Mouse (Mus musculus) liver, postnatal 0 days (tissue): ENCODE results near the gene C1rl.
"Not testable (repeated sequence)": the region's sequence is repeated elsewhere in the genome, so short reads cannot be mapped to it uniquely, and the experiment has no call there.

Source experiments
- CTCF ChIP-seq: sonication (generic); IDR thresholded peaks from 2 replicates; pipeline ENCODE4 v1.5.1; 2016; ENCODE audit warnings: antibody characterized with exemption, low read depth
- EP300 ChIP-seq: IDR thresholded peaks from 2 replicates; pipeline ENCODE4 v1.6.1; 2016; ENCODE audit warnings: antibody characterized with exemption, low read depth, mild to moderate bottlenecking

DNA sequence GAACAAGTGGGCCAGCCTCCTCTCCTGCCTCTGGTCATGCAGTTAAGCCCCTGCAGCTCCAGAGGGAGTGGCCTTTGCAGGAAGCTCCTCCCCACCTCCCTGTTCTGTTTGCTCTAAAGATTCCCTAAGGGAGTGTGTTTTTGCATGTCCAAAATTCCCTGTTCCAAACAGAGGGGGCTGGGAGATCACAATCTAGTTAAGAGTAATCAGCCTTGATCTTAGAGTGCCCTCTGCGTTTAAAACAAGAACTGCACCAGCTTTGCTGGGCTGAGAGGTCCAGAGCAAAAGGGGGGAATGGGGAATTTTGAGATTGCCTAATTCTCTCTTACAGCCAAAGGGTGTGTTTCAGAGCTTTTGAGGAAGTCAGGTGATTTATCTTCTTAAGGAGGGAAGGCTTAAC lies 49.4 kb downstream of the C1rl start, which contains the start of gene C1s1:
- TF ChIP-seq CTCF = peak; percentile 66
- not testable (repeated sequence) for TF ChIP-seq EP300
